Mouse (Mus musculus) hindbrain, embryonic 16.5 days (tissue): Measurements from ENCODE around the gene Rab7. TPM values are rescaled to one million over a fixed set of nuclear protein-coding genes. Genes with fewer than 3 reads are reported as not detected.
A peak's percentile ranks its signal among the peaks of the same experiment; 100 is the strongest.

Experiments used
- ATAC-seq: fragments of 200-750 bp; cut with Nextera tagmentation; 2 replicates; pipeline ENCODE4 v1.8.0; 2017; ENCODE audit warnings: moderate TSS enrichment, moderate library complexity
- H3K27ac ChIP-seq: fragments of 300-500 bp; sonication (generic); 2 replicates; pipeline ENCODE4 v1.5.1; 2014; ENCODE audit warnings: low read depth, mild to moderate bottlenecking, control low read depth, low read length, moderate library complexity
- H3K27me3 ChIP-seq: fragments of 300-500 bp; sonication (generic); replicated peaks from 2 replicates; pipeline ENCODE4 v1.6.1; 2014; ENCODE audit warnings: low read length; ENCODE audit not compliant: control insufficient read depth, insufficient read depth
- H3K36me3 ChIP-seq: fragments of 300-500 bp; sonication (generic); 2 replicates; pipeline ENCODE4 v1.6.1; 2014; ENCODE audit warnings: mild to moderate bottlenecking, low read length, moderate library complexity, mixed read lengths; ENCODE audit not compliant: control insufficient read depth, insufficient read depth
- H3K4me1 ChIP-seq: fragments of 300-500 bp; sonication (generic); 2 replicates; pipeline ENCODE4 v1.6.1; 2014; ENCODE audit warnings: low read depth, low read length; ENCODE audit not compliant: control insufficient read depth, insufficient read depth
- H3K4me2 ChIP-seq: fragments of 300-500 bp; sonication (generic); 2 replicates; pipeline ENCODE4 v1.6.1; 2014; ENCODE audit warnings: mild to moderate bottlenecking, low read length, control low read depth, moderate library complexity
- H3K4me3 ChIP-seq: fragments of 300-500 bp; sonication (generic); 2 replicates; pipeline ENCODE4 v1.5.1; 2014; ENCODE audit warnings: mild to moderate bottlenecking, low read length, control low read depth, moderate library complexity
- H3K9ac ChIP-seq: fragments of 300-500 bp; sonication (generic); 2 replicates; pipeline ENCODE4 v1.6.1; 2014; ENCODE audit warnings: low read depth, mild to moderate bottlenecking, control low read depth, low read length, moderate library complexity
- H3K9me3 ChIP-seq: fragments of 300-500 bp; sonication (generic); 2 replicates; pipeline ENCODE4 v1.6.1; 2014; ENCODE audit warnings: mild to moderate bottlenecking, low read length, moderate library complexity; ENCODE audit not compliant: control insufficient read depth
- WGBS: fragments of 180-500 bp; shearing (Covaris S2); extraction: QIAGEN DNeasy Blood & Tissue Kit; methylation state at CpG from one replicate; pipeline ENCODE4 v1.1.7; 2014; 5-methylcytosine and 5-hydroxymethylcytosine counted together
- polyA plus RNA-seq: library from polyadenylated mRNA; unstranded; fragments of >200 nt; fragmentation: Nextera tagmentation; extraction: Ambion mirVana; gene quantifications from 2 replicates; pipeline ENCODE4 v1.2.1, GENCODE M21; 2015

Gene Rab7
- polyA plus RNA-seq, 1 experiment from 2014 or later: 401 TPM

DNA sequence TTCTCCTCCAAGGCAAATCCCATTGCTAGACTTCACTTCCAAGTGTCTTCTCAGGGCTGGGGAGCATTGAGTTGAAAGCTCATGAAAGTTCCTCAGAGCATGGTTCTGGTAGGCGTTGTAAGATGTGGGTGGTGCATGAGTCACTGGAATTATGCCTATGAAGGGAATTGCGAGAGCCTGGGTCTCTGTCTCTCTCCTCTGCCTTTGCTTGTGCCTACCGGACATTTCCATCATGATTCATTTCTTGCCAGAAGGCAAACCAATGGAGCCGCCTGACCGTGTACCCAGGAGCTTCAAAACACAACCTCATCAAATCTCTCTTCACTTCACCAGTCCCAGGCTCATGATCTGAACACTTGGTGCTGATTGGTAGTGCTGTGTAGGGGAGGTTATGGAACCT lies 11.8 kb upstream of the Rab7 start:
- Histone ChIP-seq H3K9me3 (no peaks in the 10 kb centered on the region), H3K4me3 (no peak overlapping the region), H3K4me2 (no peak overlapping the region), H3K27ac (no peak overlapping the region), H3K27me3 (peaks cover 4% of the 10 kb centered on the region), H3K36me3 (no peaks in the 10 kb centered on the region), H3K4me1 (no peaks in the 10 kb centered on the region), H3K9ac (no peak overlapping the region)
- no peak for ATAC-seq
- 91% methylated on average over 5 of the region's 5 CpGs for WGBS

DNA sequence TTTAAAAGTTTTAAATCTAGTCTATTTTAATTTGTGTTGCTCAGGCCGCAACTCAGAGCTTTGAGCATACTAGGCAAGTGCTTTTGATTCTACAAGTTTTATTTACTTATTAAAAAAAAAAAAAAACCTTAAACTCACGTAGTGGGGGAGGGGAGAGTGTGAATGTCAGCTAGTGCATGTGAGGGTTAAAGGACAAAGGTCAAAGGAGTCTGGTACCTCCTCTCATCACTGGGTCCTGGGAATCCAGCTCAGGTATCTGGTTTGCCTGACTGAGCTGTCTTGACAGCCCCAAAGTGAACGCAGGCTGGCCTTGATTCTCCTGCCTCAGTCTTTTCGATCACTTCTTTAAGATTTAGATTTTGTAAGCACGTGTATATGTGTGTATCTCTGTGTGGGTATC lies 10.6 kb upstream of the Rab7 start:
- no peak for ATAC-seq
- Histone ChIP-seq H3K4me2 (no peak overlapping the region), H3K27ac (no peak overlapping the region), H3K27me3 (peaks cover 4% of the 10 kb centered on the region), H3K9me3 (no peaks in the 10 kb centered on the region), H3K9ac (no peak overlapping the region), H3K4me1 (no peaks in the 10 kb centered on the region), H3K4me3 (no peak overlapping the region), H3K36me3 (no peaks in the 10 kb centered on the region)
- 82% methylated on average over 5 of the region's 5 CpGs for WGBS

- H3K4me1 ChIP-seq: no peaks in the 10 kb centered on the region
- no peak for ATAC-seq
- H3K9ac ChIP-seq: no peak overlapping the region
- no peak overlapping the region for H3K4me3 ChIP-seq
- peaks cover 4% of the 10 kb centered on the region for H3K27me3 ChIP-seq
- no peak overlapping the region for H3K27ac ChIP-seq
- H3K4me2 ChIP-seq: no peak overlapping the region
- no peaks in the 10 kb centered on the region for H3K36me3 ChIP-seq
- WGBS: 64% methylated on average over 9 of the region's 9 CpGs
- no peaks in the 10 kb centered on the region for H3K9me3 ChIP-seq
These were observed 9.2 kb upstream of the Rab7 start for GRCm38 (mm10) chr6:88054081-88054835.

- Histone ChIP-seq H3K9me3 (no peaks in the 10 kb centered on the region), H3K9ac (no peak overlapping the region), H3K4me1 (no peaks in the 10 kb centered on the region), H3K36me3 (no peaks in the 10 kb centered on the region), H3K4me2 (no peak overlapping the region), H3K27me3 (peaks cover 4% of the 10 kb centered on the region), H3K4me3 (no peak overlapping the region), H3K27ac (no peak overlapping the region)
- ATAC-seq: no peak
- WGBS: 76% methylated on average over 11 of the region's 11 CpGs
These were observed 8.4 kb upstream of the Rab7 start for GRCm38 (mm10) chr6:88053228-88054080.

- Histone ChIP-seq H3K4me2 (no peak overlapping the region), H3K4me1 (no peaks in the 10 kb centered on the region), H3K27ac (no peak overlapping the region), H3K4me3 (no peak overlapping the region), H3K27me3 (peaks cover 6% of the 10 kb centered on the region), H3K9me3 (no peaks in the 10 kb centered on the region), H3K9ac (no peak overlapping the region), H3K36me3 (no peaks in the 10 kb centered on the region)
- ATAC-seq: no peak
- 86% methylated on average over 5 of the region's 5 CpGs for WGBS
These were observed 6.1 kb upstream of the Rab7 start for GRCm38 (mm10) chr6:88051206-88051605.

GRCm38 (mm10) chr6:88049008-88049407 lies 3.9 kb upstream of the Rab7 start:
- no peak for ATAC-seq
- 77% methylated on average over 6 of the region's 6 CpGs for WGBS

GRCm38 (mm10) chr6:88047853-88048252 lies 2.8 kb upstream of the Rab7 start:
- no peak overlapping the region for H3K27ac ChIP-seq
- no peak for ATAC-seq
- H3K9ac ChIP-seq: no peak overlapping the region
- H3K36me3 ChIP-seq: no peaks in the 10 kb centered on the region
- H3K9me3 ChIP-seq: no peaks in the 10 kb centered on the region
- H3K4me2 ChIP-seq: no peak overlapping the region
- peaks cover 14% of the 10 kb centered on the region for H3K4me1 ChIP-seq
- no peak overlapping the region for H3K4me3 ChIP-seq
- peaks cover 6% of the 10 kb centered on the region for H3K27me3 ChIP-seq
- WGBS: 86% methylated on average over 5 of the region's 5 CpGs

More at GRCm38 (mm10) chr6:88049008-88049407, 3.9 kb upstream of the Rab7 start:
- Histone ChIP-seq H3K27me3 (peaks cover 6% of the 10 kb centered on the region), H3K4me2 (no peak overlapping the region), H3K4me1 (peaks cover 2% of the 10 kb centered on the region), H3K9ac (no peak overlapping the region), H3K9me3 (no peaks in the 10 kb centered on the region), H3K4me3 (no peak overlapping the region), H3K27ac (no peak overlapping the region), H3K36me3 (no peaks in the 10 kb centered on the region)

GRCm38 (mm10) chr6:88045406-88045766 lies 316 bp upstream of the Rab7 start:
- ATAC-seq: no peak
- no peak overlapping the region; the same call in 1 of the 2 replicates for H3K9ac ChIP-seq
- H3K36me3 ChIP-seq: no peaks in the 10 kb centered on the region
- peaks cover 29% of the 10 kb centered on the region for H3K4me1 ChIP-seq
- H3K4me3 ChIP-seq: peak overlapping the region; percentile 81
- H3K27me3 ChIP-seq: peaks cover 2% of the 10 kb centered on the region; the same call in 1 of the 2 replicates
- peak overlapping the region; percentile 46 for H3K4me2 ChIP-seq
- H3K27ac ChIP-seq: peak overlapping the region; percentile 46
- no peaks in the 10 kb centered on the region for H3K9me3 ChIP-seq
- WGBS: 36% methylated on average over 3 of the region's 3 CpGs

DNA sequence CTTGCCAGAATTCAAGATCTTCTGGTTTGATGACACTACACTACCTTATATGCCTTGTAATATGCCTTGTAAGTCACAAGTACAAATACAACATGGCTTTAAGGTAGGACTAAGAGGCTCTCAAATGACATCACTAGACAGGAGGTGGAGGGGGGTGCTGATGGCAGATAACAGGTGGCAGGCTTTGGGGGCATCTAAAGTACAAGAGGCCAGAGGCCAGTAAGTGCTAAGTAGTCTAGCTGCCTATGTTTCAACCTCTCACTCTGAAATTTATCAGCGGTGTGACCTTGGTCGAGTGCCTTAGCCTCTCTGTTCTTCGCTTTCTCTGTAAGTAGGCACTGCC lies 865 bp downstream of the Rab7 start:
- H3K36me3 ChIP-seq: no peaks in the 10 kb centered on the region
- peak overlapping the region; percentile 63 for H3K4me2 ChIP-seq
- peaks cover 2% of the 10 kb centered on the region; the same call in 1 of the 2 replicates for H3K27me3 ChIP-seq
- peak overlapping the region; percentile 88 for H3K27ac ChIP-seq
- WGBS: 6% methylated on average over 3 of the region's 3 CpGs
- peaks cover 29% of the 10 kb centered on the region for H3K4me1 ChIP-seq
- H3K9me3 ChIP-seq: no peaks in the 10 kb centered on the region
- peak overlapping the region; percentile 97 for H3K9ac ChIP-seq
- peak overlapping the region; percentile 81 for H3K4me3 ChIP-seq
- ATAC-seq: no peak
